Mouse (Mus musculus) gastrocnemius, postnatal 4 days (tissue): Measurements from ENCODE around the gene Plcb1. TPM values are rescaled to one million over a fixed set of nuclear protein-coding genes. Genes with fewer than 3 reads are reported as not detected.
A peak's percentile ranks its signal among the peaks of the same experiment; 100 is the strongest.

Experiments
- DNase-seq, 2 experiments: peaks; one replicate each; pipeline ENCODE4 v3.0.0; 2021 to 2022; ENCODE audit warnings: low spot score in 2 of 2, mixed read lengths in 2 of 2
- total RNA-seq, 2 experiments: library from RNA; stranded (reverse); gene quantifications; 2 replicates each; pipeline ENCODE4 v1.2.3; 2021

The Plcb1 gene
- total RNA-seq, 2 experiments from 2014 or later: 7.1 to 7.4 TPM

- DNase-seq: no peak
Observed at GRCm38 (mm10) chr2:134836097-134836496, 50.2 kb downstream of the Plcb1 start.

- no peak for DNase-seq
Observed at GRCm38 (mm10) chr2:134838185-134838584, 52.3 kb downstream of the Plcb1 start.

GRCm38 (mm10) chr2:134838888-134839287, 53.0 kb downstream of the Plcb1 start:
- no peak for DNase-seq

GRCm38 (mm10) chr2:134842883-134843282, 57.0 kb downstream of the Plcb1 start:
- DNase-seq: no peak

GRCm38 (mm10) chr2:134844391-134845238, 58.7 kb downstream of the Plcb1 start:
- no peak for DNase-seq

- DNase-seq: no peak
Observed at GRCm38 (mm10) chr2:134845239-134845738, 59.4 kb downstream of the Plcb1 start.

- DNase-seq: no peak
Observed at GRCm38 (mm10) chr2:134846555-134846954, 60.7 kb downstream of the Plcb1 start.

- no peak for DNase-seq
Observed at GRCm38 (mm10) chr2:134851189-134852171, 65.6 kb downstream of the Plcb1 start.

- DNase-seq: no peak
Observed at GRCm38 (mm10) chr2:134856239-134856638, 70.4 kb downstream of the Plcb1 start.

GRCm38 (mm10) chr2:134856691-134857090, 70.8 kb downstream of the Plcb1 start:
- DNase-seq: no peak

GRCm38 (mm10) chr2:134864985-134865645, 79.2 kb downstream of the Plcb1 start:
- peak in 1 of 2 experiments; percentile 39 for DNase-seq

GRCm38 (mm10) chr2:134867381-134867780, 81.5 kb downstream of the Plcb1 start:
- no peak for DNase-seq

- DNase-seq: no peak
Observed at GRCm38 (mm10) chr2:134871692-134872489, 86.0 kb downstream of the Plcb1 start.

- no peak for DNase-seq
Observed at GRCm38 (mm10) chr2:134872490-134872781, 86.6 kb downstream of the Plcb1 start.

- no peak for DNase-seq
Observed at GRCm38 (mm10) chr2:134877148-134877547, 91.3 kb downstream of the Plcb1 start.

- DNase-seq: no peak
Observed at GRCm38 (mm10) chr2:134891207-134891606, 105.3 kb downstream of the Plcb1 start.

- DNase-seq: no peak
Observed at GRCm38 (mm10) chr2:134894776-134895175, 108.9 kb downstream of the Plcb1 start.

- DNase-seq: no peak
Observed at GRCm38 (mm10) chr2:134896196-134896595, 110.3 kb downstream of the Plcb1 start.

GRCm38 (mm10) chr2:134897083-134897482, 111.2 kb downstream of the Plcb1 start:
- no peak for DNase-seq

GRCm38 (mm10) chr2:134901521-134901920, 115.7 kb downstream of the Plcb1 start:
- no peak for DNase-seq
